Mouse (Mus musculus): ENCODE data around the gene Trim67.

The Trim67 gene

GRCm38 (mm10) chr8:124784613-124785012 lies 8.3 kb upstream of the Trim67 start:
- TF ChIP-seq GATA4 (IDR thresholded peaks at IDR 0.05; ENCODE audit: insufficient replicate concordance, low read length) = no peak

- TF ChIP-seq GATA4 (IDR thresholded peaks at IDR 0.05; ENCODE audit: insufficient replicate concordance, low read length) = no peak
These were observed 2.2 kb upstream of the Trim67 start for GRCm38 (mm10) chr8:124790676-124791075.

DNA sequence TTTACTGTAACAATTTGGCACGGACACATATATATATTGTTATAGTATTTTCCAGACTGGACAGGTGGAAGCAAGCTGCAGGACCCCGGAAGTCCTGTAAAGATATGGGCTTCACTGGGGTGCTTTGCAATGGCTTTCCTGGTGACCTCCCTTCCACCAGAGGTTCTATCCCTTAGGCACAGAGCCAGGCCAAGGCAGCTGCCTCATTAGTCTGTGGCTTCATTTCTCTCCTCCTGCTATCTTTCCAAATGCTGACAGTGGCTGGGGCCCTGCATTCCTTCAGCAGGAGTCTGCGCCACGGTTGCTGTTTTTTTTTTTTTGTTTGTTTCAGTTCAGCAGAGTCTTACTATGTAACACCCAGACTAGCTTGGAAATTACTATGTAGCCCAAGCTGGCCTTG lies 1.1 kb upstream of the Trim67 start:
- no peak for TF ChIP-seq GATA4 (IDR thresholded peaks at IDR 0.05; ENCODE audit: insufficient replicate concordance, low read length)

DNA sequence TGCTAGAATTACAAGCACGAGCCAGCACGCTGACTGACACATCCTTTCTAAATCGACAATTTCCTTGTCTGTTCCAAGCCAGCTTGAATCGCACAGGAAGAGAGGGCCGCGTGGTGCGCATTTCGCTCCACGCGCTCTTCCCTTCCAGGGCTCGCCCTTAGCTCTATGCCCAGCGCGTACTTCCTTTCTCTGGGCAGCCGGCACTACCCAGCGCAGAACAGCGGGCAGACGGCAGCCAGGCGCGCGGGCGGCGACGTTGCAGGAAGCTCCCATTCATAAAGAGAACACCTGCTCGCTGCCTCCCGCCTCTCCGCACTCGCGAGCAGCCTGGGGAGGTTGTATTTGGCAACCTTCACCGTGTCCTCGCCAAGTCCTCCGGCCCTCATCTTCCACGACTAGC lies 706 bp upstream of the Trim67 start:
- no peak for TF ChIP-seq GATA4 (IDR thresholded peaks at IDR 0.05; ENCODE audit: insufficient replicate concordance, low read length)

GRCm38 (mm10) chr8:124793172-124793651 lies 320 bp downstream of the Trim67 start:
- TF ChIP-seq GATA4 (IDR thresholded peaks at IDR 0.05; ENCODE audit: insufficient replicate concordance, low read length) = no peak

GRCm38 (mm10) chr8:124793661-124794485 lies 981 bp downstream of the Trim67 start:
- no peak for TF ChIP-seq GATA4 (IDR thresholded peaks at IDR 0.05; ENCODE audit: insufficient replicate concordance, low read length)

DNA sequence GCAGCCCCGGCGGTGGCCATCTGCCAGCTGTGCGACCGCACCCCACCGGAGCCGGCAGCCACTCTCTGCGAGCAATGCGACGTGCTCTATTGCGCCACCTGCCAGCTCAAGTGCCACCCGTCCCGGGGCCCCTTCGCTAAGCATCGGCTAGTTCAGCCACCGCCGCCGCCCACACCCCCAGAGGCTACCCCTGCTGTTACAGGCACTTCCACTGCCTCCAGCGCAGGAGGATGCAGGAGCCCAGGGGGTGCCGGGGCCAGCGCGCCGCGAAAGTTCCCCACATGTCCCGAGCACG lies 1.5 kb downstream of the Trim67 start:
- no peak for TF ChIP-seq GATA4 (IDR thresholded peaks at IDR 0.05; ENCODE audit: insufficient replicate concordance, low read length)

DNA sequence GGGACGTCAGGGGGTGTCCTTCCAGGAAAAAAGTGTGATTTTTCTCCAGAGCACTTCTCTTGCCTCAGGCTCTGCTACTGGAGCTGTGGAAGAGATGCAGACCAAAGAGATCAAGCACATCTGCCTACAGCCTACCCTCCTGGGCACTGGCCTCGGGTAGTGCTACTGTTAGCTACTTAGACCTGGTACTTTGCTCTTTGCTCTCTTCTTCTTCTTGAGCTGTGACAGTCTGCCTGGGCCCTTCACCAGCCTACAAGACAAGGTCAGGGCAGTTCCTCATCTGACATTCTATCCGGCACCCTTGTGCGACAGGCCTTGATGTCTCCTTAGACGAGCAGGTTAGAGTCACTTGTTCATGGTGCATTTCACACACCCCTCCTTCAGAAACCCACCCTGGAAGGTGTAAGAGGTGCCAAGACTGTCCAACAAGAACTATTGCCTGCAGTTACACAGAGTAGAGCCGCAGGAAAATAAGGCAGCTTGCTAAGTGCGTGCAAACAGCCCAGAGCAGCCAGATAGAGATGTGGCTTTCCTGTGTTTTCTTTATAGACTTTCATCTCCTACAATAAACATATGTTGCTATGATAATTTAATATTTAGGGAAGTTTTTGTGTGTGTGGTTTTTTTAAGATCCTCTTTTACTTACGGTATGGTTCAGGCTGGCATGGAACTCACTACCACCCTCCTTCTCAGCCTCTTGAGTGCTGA lies 3.0 kb downstream of the Trim67 start:
- TF ChIP-seq GATA4 (IDR thresholded peaks at IDR 0.05; ENCODE audit: insufficient replicate concordance, low read length) = no peak

DNA sequence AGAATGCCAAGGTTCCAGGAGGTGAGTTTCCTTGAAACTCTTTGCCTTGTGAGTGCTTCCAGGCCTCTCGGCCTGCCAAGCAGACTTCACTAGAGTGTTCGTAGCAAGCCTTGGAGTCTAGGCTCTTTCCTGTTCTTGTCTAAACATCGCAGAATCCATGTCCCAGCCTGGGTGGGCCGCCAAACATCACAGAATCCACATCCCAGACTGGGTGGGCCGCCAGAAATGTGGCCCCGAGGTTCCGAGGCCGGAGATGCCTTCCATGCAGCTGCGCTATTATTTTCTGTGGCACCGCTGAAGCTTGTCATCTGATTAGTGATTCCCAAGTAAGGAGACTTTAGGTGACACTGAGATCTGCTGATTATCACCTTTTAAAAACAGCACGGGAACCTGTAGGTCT lies 7.7 kb downstream of the Trim67 start:
- TF ChIP-seq GATA4 (IDR thresholded peaks at IDR 0.05; ENCODE audit: insufficient replicate concordance, low read length) = no peak

- TF ChIP-seq GATA4 (IDR thresholded peaks at IDR 0.05; ENCODE audit: insufficient replicate concordance, low read length) = no peak
These were observed 11.2 kb downstream of the Trim67 start for GRCm38 (mm10) chr8:124803824-124804702.

- no peak for TF ChIP-seq GATA4 (IDR thresholded peaks at IDR 0.05; ENCODE audit: insufficient replicate concordance, low read length)
These were observed 13.1 kb downstream of the Trim67 start for GRCm38 (mm10) chr8:124805990-124806389.

DNA sequence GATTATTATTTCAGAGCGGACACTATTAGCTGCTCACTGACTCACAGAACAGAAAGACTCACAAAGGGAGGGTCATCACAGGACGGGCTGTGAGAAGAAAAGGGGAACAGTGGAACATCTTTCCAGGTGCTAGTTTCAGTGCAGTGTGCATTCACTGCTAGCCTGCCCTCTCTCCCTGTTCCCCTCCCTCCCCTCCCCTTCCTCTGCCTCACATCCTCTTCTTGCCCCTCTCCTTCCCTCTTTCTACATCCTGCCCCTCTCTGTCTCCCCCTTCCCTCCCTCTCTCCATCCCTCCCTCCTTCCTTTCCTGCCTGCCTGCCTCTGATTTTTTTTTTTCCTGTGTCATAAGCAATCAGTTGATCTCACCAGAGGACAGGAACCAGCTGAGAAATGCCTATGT lies 16.5 kb downstream of the Trim67 start:
- no peak for TF ChIP-seq GATA4 (IDR thresholded peaks at IDR 0.05; ENCODE audit: insufficient replicate concordance, low read length)

DNA sequence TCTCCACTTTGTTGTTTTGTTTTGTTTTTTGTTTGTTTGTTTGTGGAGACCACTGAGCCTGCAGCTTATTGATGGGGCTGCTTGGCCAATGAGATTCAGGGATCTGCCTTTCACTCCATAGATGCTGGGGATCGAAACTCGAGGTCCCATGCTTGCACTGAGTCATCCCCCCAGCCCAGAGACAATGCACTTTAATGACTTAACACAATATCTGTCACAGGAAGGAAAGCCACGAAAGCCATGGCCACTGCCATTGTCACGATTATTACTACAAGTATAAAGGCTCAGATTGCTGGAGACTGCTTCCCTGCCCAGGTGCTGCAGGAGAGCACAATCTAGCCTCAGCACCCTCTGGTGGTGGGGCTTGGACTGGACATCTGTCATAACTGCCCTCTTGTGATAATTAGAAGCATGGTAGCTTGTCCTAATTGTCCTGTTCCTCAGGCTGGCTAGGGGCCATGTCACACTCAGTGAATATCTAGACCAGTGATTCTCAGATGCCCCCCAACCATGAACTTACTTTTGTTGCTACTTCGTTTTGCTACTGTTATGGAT lies 17.2 kb downstream of the Trim67 start:
- no peak for TF ChIP-seq GATA4 (IDR thresholded peaks at IDR 0.05; ENCODE audit: insufficient replicate concordance, low read length)

DNA sequence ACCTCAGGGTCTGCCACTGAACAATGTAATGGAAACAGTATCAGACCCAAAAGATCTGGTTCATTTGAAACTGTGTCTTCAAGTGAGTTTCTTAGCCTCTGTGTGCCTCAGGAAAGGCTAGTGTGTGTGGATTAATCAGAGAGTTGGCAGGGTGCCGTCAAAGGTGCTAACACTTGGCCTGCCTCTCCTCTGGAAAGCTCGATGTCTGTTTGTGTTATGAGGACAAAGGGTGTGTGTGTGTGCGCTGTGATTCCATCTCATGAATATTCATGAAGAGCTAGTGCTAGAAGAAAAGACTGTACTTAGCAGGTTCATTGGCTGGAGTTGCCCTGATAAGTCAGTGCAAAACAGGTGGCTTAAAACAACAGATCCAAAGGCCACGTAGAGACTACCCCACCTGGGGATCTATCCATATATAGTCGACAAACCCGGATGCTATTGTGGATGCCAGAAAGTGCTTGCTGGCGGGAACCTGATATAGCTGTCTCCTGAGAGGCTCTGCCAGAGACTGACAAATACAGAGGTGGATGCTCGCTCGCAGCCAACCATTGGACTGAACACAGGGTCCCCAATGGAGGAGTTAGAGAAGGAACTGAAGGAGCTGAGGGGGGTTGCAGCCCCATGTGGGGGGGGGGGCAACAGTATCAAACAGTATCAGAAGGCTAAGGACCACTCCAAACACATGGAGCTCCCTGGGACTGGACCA lies 17.9 kb downstream of the Trim67 start:
- TF ChIP-seq GATA4 (IDR thresholded peaks at IDR 0.05; ENCODE audit: insufficient replicate concordance, low read length) = no peak

DNA sequence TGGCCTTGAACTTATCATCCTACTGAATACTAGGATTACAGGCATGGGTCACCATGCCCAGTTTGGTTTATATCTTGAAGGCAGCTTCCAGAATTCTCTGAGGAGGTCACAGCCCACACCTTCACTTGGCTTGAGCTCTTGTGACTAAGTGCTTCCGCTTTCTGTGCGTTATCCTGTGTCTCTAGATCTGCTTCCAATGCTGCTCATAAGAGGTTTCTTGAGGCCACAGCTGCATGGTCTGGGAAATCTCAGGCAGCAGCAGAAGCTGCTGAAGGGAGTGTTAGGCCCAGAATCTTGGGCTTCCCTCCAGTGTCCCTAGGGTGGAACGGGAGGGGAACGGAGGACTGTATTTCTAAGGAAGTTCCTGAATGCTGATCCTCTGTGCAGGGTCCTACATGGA lies 20.4 kb downstream of the Trim67 start:
- TF ChIP-seq GATA4 (IDR thresholded peaks at IDR 0.05; ENCODE audit: insufficient replicate concordance, low read length) = no peak
